Comparison of ENCODE assay signal across 23 mouse cellular contexts in genomic region chr2:118124437-118124836, GRCm38 (mm10). TPM values are rescaled to one million over a fixed set of nuclear protein-coding genes. Genes with fewer than 3 reads are reported as not detected.
A peak's percentile ranks its signal among the peaks of the same experiment; 100 is the strongest.
DNase-seq lines count a peak whose midpoint lies in the region; ATAC-seq and TF ChIP-seq lines count a peak whose summit lies in the region.
"Had no signal": no experiment of that assay in that cellular context is flagged by ENCODE, and none has a peak within 500 bp of the region (broad histone marks: within the 10 kb centered on the region; RNA-seq: fewer than 3 reads in every experiment).

No protein-coding gene starts in this region.

- H3K9me3 ChIP-seq in kidney, embryonic 16.5 days (ENCODE audit: low read length) = no peaks in the 10 kb centered on the region
- H3K9me3 ChIP-seq in forebrain, embryonic 16.5 days (ENCODE audit: control insufficient read depth, low read length) = no peaks in the 10 kb centered on the region
- H3K9me3 ChIP-seq: embryonic facial prominence, embryonic 13.5 days; embryonic facial prominence, embryonic 15.5 days had no signal

- peak; percentile 63 for TF ChIP-seq POLR2A in embryonic fibroblast, embryonic 13.5 days (IDR thresholded peaks at IDR 0.05; ENCODE audit: low read depth, low read length)
- no peak for TF ChIP-seq POLR2A in cerebellum, adult 2 months (IDR thresholded peaks at IDR 0.05; ENCODE audit: borderline replicate concordance, insufficient read depth, low read length)

- peaks cover 46% of the 10 kb centered on the region for H3K36me3 ChIP-seq in kidney, embryonic 16.5 days (ENCODE audit: insufficient read depth, low read length)
- H3K36me3 ChIP-seq in forebrain, embryonic 16.5 days (ENCODE audit: control insufficient read depth, insufficient read depth) = no peaks in the 10 kb centered on the region; the same call in 1 of the 2 replicates

- no peak overlapping the region for H3K4me3 ChIP-seq in kidney, embryonic 16.5 days (ENCODE audit: low read length)
- H3K4me3 ChIP-seq in embryonic fibroblast, embryonic 13.5 days (ENCODE audit: insufficient read depth, low read length) = no peak overlapping the region
- H3K4me3 ChIP-seq in forebrain, embryonic 16.5 days (replicated peaks; ENCODE audit: low read length) = no peak overlapping the region
- no peak overlapping the region for H3K4me3 ChIP-seq in cerebellum, adult 2 months (replicated peaks; ENCODE audit: insufficient read depth, low read depth, low read length)
- H3K4me3 ChIP-seq: embryonic facial prominence, embryonic 13.5 days; embryonic facial prominence, embryonic 15.5 days had no signal

- H3K27ac ChIP-seq in kidney, embryonic 16.5 days (ENCODE audit: low read length) = peak overlapping the region; percentile 74; the same call in 1 of the 2 replicates
- no peak overlapping the region for H3K27ac ChIP-seq in embryonic fibroblast, embryonic 13.5 days (ENCODE audit: insufficient read depth, low read length)
- H3K27ac ChIP-seq in forebrain, embryonic 16.5 days (ENCODE audit: low read length) = no peak overlapping the region
- H3K27ac ChIP-seq in cerebellum, adult 2 months (ENCODE audit: insufficient read depth, low read length) = no peak overlapping the region
- H3K27ac ChIP-seq: embryonic facial prominence, embryonic 13.5 days; embryonic facial prominence, embryonic 15.5 days had no signal

- no peak overlapping the region for H3K4me2 ChIP-seq in kidney, embryonic 16.5 days (replicated peaks; ENCODE audit: low read depth, low read length)
- H3K4me2 ChIP-seq in forebrain, embryonic 16.5 days (ENCODE audit: low read length) = no peak overlapping the region
- H3K4me2 ChIP-seq: embryonic facial prominence, embryonic 13.5 days; embryonic facial prominence, embryonic 15.5 days had no signal

- H3K27me3 ChIP-seq in kidney, embryonic 16.5 days (ENCODE audit: insufficient read depth, low read length) = no peaks in the 10 kb centered on the region
- no peaks in the 10 kb centered on the region; the same call in 1 of the 2 replicates for H3K27me3 ChIP-seq in forebrain, embryonic 16.5 days (replicated peaks; ENCODE audit: control insufficient read depth, insufficient read depth, low read length)
- no peaks in the 10 kb centered on the region for H3K27me3 ChIP-seq in cerebellum, adult 2 months (ENCODE audit: control insufficient read depth, insufficient read depth, low read length)
- H3K27me3 ChIP-seq: embryonic facial prominence, embryonic 13.5 days; embryonic facial prominence, embryonic 15.5 days; Patski had no signal

- 84% methylated on average over 7 of the region's 7 CpGs for WGBS in kidney, embryonic 16.5 days
- WGBS in forebrain, embryonic 16.5 days = 87% methylated on average over 7 of the region's 7 CpGs
- 89% methylated on average over 7 of the region's 7 CpGs for WGBS in cerebellum, adult 2 months

- DNase-seq in kidney, postnatal 10 days = no peak
- peak; percentile 16 for DNase-seq in testis, postnatal 10 days (ENCODE audit: low spot score)
- no peak for DNase-seq in testis, postnatal 14 days (ENCODE audit: low spot score)
- DNase-seq in 3T3-L1 (ENCODE audit: low read depth, low spot score) = peak; percentile 27
- no peak for DNase-seq in cerebellum, adult 2 months
- DNase-seq: adrenal gland, adult 8-10 months; adrenal gland, postnatal 14 days; adrenal gland, postnatal 36 days; cerebellum, adult 11-12 months; cerebellum, adult 8-10 months; cerebellum, adult 9-11 months; cerebellum, postnatal 14 days; cerebellum, postnatal 36 days; embryo, embryonic 11 days; forebrain, postnatal 0 days had no signal

- ATAC-seq in kidney, embryonic 16.5 days (ENCODE audit: low FRiP score, low TSS enrichment) = no peak
- ATAC-seq in forebrain, embryonic 16.5 days = no peak
- ATAC-seq: activated CD4-positive, CD25-positive, alpha-beta regulatory T cell, adult 4 months; forebrain, embryonic 14.5 days; forebrain, postnatal 0 days; Patski had no signal

- H3K9ac ChIP-seq in kidney, embryonic 16.5 days (replicated peaks; ENCODE audit: low read length) = no peak overlapping the region
- no peak overlapping the region for H3K9ac ChIP-seq in forebrain, embryonic 16.5 days (replicated peaks; ENCODE audit: low read depth, low read length)
- H3K9ac ChIP-seq: embryonic facial prominence, embryonic 13.5 days; embryonic facial prominence, embryonic 15.5 days; forebrain, postnatal 0 days had no signal

- H3K4me1 ChIP-seq in kidney, embryonic 16.5 days (ENCODE audit: insufficient read depth, low read length) = peaks cover 27% of the 10 kb centered on the region
- H3K4me1 ChIP-seq in embryonic fibroblast, embryonic 13.5 days (ENCODE audit: control insufficient read depth, insufficient read depth, low read length) = no peaks in the 10 kb centered on the region
- H3K4me1 ChIP-seq in forebrain, embryonic 16.5 days (replicated peaks; ENCODE audit: control insufficient read depth, insufficient read depth, low read length) = no peaks in the 10 kb centered on the region
- H3K4me1 ChIP-seq in cerebellum, adult 2 months (ENCODE audit: control insufficient read depth, insufficient read depth, low read length) = no peaks in the 10 kb centered on the region

- no peak for TF ChIP-seq CTCF in embryonic fibroblast, embryonic 13.5 days (IDR thresholded peaks at IDR 0.05; ENCODE audit: borderline replicate concordance, insufficient read depth, low read length)
- TF ChIP-seq CTCF in cerebellum, adult 2 months (IDR thresholded peaks at IDR 0.05; ENCODE audit: borderline replicate concordance, insufficient read depth, low read depth, low read length) = no peak

RNA-seq across cellular contexts. Expression of gene Thbs1, which starts 12.8 kb away (rescaled TPM):
- polyA plus RNA-seq in kidney, embryonic 16.5 days (2015; fragmentation: Nextera tagmentation; extraction: Ambion mirVana) = 50.9 and 54.6 TPM in 2 replicates
- polyA plus RNA-seq in embryonic fibroblast, embryonic 13.5 days (2011; ENCODE audit: insufficient read length, low read depth, missing spikeins) = 2,892 and 6,250 TPM in 2 replicates
- 11.5 and 17.3 TPM in 2 replicates for polyA plus RNA-seq in forebrain, embryonic 16.5 days (2015; fragmentation: Nextera tagmentation; extraction: Ambion mirVana)
- polyA plus RNA-seq in cerebellum, adult 2 months (2012; rRNA removed) = 0.98 and 1.1 TPM in 2 replicates
- polyA plus RNA-seq: activated CD4-positive, CD25-positive, alpha-beta regulatory T cell, adult 4 months had no signal

Comparison
In these comparisons a context has a peak if more than half of its experiments do, and no peak if none do; other contexts are left out.
1. DNase-seq: peak in testis, postnatal 10 days (single experiment) and 3T3-L1 (single experiment); none in kidney, postnatal 10 days (single experiment), testis, postnatal 14 days (single experiment) and cerebellum, adult 2 months (0 of 2).
2. RNA of gene Thbs1, which starts 12.8 kb away (polyA plus RNA-seq): 2,892 to 6,250 TPM in embryonic fibroblast, embryonic 13.5 days; 50.9 to 54.6 TPM in kidney, embryonic 16.5 days, 11.5 to 17.3 TPM in forebrain, embryonic 16.5 days and 0.98 to 1.1 TPM in cerebellum, adult 2 months; every median in the first group is over 10 times any median in the second.